Mouse (Mus musculus): Measurements from ENCODE around the gene Fkbp2.

DNA sequence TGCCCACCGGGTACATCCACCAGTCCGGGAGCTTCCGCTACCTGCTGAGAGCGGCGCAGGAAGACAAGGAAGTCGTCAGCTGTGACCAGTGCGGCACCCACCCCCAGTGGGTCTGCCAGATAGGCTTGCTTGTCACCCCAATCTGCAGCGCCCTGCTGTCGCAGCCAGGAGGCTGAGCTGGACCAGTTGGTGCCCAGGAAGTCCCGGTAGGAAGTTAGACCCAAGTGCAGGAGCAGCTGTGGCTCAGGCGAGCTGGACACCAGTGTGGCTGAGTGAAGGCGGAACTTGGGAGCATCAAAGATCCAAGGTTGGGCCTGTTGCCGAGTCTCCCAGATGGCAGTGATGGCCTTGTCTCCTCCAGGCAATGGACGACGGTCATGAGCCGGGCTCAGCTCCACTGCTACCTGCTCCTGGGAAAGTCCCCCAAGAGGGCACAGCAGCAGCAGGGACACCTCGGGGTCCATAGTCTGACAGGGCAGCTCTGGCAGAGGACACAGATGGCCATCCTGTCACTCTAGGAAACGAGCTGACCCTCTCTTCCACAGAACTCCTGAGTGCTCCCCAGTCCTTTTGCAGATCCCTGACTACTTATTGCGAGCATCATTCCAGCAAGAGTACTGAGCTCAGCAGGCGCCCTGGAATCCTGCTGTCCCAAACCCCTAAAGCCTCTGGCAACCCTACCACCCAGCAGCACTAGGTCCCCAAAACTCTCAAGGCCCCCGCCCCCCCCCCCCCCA lies 15.1 kb upstream of the Fkbp2 start:
- TF ChIP-seq CTCF (conservative IDR thresholded peaks at IDR 0.05; ENCODE audit: low read length), result no peak
- no peak for TF ChIP-seq POU5F1 (IDR thresholded peaks at IDR 0.05; ENCODE audit: borderline replicate concordance, low read length)
